Mouse (Mus musculus): ENCODE data around the gene Cd79b.

Gene Cd79b

GRCm38 (mm10) chr11:106318406-106319366 lies 4.1 kb upstream of the Cd79b start:
- DNase-seq (ENCODE audit: extremely low spot score, low read depth, low spot score) = no peak

- DNase-seq (ENCODE audit: extremely low spot score, low read depth, low spot score) = no peak
These were observed 3.2 kb upstream of the Cd79b start for GRCm38 (mm10) chr11:106317801-106318200.

GRCm38 (mm10) chr11:106316416-106316815 lies 1.9 kb upstream of the Cd79b start:
- peak; percentile 63 for DNase-seq (ENCODE audit: extremely low spot score, low read depth, low spot score)

- no peak for DNase-seq (ENCODE audit: extremely low spot score, low read depth, low spot score)
These were observed 1.0 kb downstream of the Cd79b start for GRCm38 (mm10) chr11:106313533-106313932.

- no peak for DNase-seq (ENCODE audit: extremely low spot score, low read depth, low spot score)
These were observed 4.4 kb downstream of the Cd79b start for GRCm38 (mm10) chr11:106310123-106310522.

- DNase-seq (ENCODE audit: extremely low spot score, low read depth, low spot score) = no peak
These were observed 6.4 kb downstream of the Cd79b start for GRCm38 (mm10) chr11:106308162-106308561.

- DNase-seq (ENCODE audit: extremely low spot score, low read depth, low spot score) = no peak
These were observed 7.1 kb downstream of the Cd79b start for GRCm38 (mm10) chr11:106307432-106307831.

GRCm38 (mm10) chr11:106306758-106307157 lies 7.8 kb downstream of the Cd79b start:
- no peak for DNase-seq (ENCODE audit: extremely low spot score, low read depth, low spot score)

GRCm38 (mm10) chr11:106306065-106306385 lies 8.5 kb downstream of the Cd79b start:
- no peak for DNase-seq (ENCODE audit: extremely low spot score, low read depth, low spot score)

- DNase-seq (ENCODE audit: extremely low spot score, low read depth, low spot score) = no peak
These were observed 9.1 kb downstream of the Cd79b start for GRCm38 (mm10) chr11:106305348-106306064.

- DNase-seq (ENCODE audit: extremely low spot score, low read depth, low spot score) = peak; percentile 49
These were observed 11.9 kb downstream of the Cd79b start for GRCm38 (mm10) chr11:106302634-106303033.

- no peak for DNase-seq (ENCODE audit: extremely low spot score, low read depth, low spot score)
These were observed 12.8 kb downstream of the Cd79b start, which contains the start of gene Gh for GRCm38 (mm10) chr11:106301765-106302164. Gene Gh, minus strand, starts transcription at chr11:106301865.

GRCm38 (mm10) chr11:106291861-106292260 lies 22.7 kb downstream of the Cd79b start:
- DNase-seq (ENCODE audit: extremely low spot score, low read depth, low spot score) = no peak

GRCm38 (mm10) chr11:106290376-106290775 lies 24.2 kb downstream of the Cd79b start:
- DNase-seq (ENCODE audit: extremely low spot score, low read depth, low spot score) = no peak

- DNase-seq (ENCODE audit: extremely low spot score, low read depth, low spot score) = no peak
These were observed 25.2 kb downstream of the Cd79b start for GRCm38 (mm10) chr11:106289369-106289768.

- no peak for DNase-seq (ENCODE audit: extremely low spot score, low read depth, low spot score)
These were observed 27.6 kb downstream of the Cd79b start for GRCm38 (mm10) chr11:106286987-106287386.

GRCm38 (mm10) chr11:106286206-106286605 lies 28.4 kb downstream of the Cd79b start:
- no peak for DNase-seq (ENCODE audit: extremely low spot score, low read depth, low spot score)

GRCm38 (mm10) chr11:106284126-106284525 lies 30.4 kb downstream of the Cd79b start:
- no peak for DNase-seq (ENCODE audit: extremely low spot score, low read depth, low spot score)

GRCm38 (mm10) chr11:106283371-106283770 lies 31.2 kb downstream of the Cd79b start:
- no peak for DNase-seq (ENCODE audit: extremely low spot score, low read depth, low spot score)

- DNase-seq (ENCODE audit: extremely low spot score, low read depth, low spot score) = no peak
These were observed 32.1 kb downstream of the Cd79b start for GRCm38 (mm10) chr11:106282452-106282851.

- DNase-seq (ENCODE audit: extremely low spot score, low read depth, low spot score) = peak; percentile 93
These were observed 38.1 kb downstream of the Cd79b start, which contains the start of gene Tcam1 for GRCm38 (mm10) chr11:106276454-106276853. Gene Tcam1, plus strand, starts transcription at chr11:106276672.

GRCm38 (mm10) chr11:106274971-106275411 lies 39.6 kb downstream of the Cd79b start:
- no peak for DNase-seq (ENCODE audit: extremely low spot score, low read depth, low spot score)
